Mouse (Mus musculus): ENCODE results near the gene Olfr147. TPM values are rescaled to one million over a fixed set of nuclear protein-coding genes. Genes with fewer than 3 reads are reported as not detected.
"Not testable (repeated sequence)": the region's sequence is repeated elsewhere in the genome, so short reads cannot be mapped to it uniquely, and the experiment has no call there.

Olfr147 gene
- not detected in 2 replicates for polyA plus RNA-seq (2015; fragmentation: Nextera tagmentation; extraction: Ambion mirVana)

DNA sequence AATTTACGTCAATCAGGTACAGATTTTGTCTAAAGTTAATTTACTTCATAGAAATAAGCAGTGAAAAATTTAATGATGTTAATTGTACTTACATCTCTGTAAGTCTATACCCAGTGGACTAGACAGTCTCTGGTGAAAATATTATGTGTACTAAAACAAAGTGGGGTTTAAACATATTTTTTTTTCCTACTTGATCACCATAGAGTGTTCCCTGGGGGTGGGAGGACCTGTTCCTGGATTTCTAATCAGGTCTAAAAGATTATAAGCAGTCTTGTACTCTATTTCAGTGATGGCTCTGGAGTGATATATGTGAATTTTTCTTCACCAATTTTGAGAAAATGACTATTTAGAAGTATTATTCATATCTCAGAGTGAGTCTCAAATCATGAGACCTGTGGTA, at the start of gene Olfr147:
Gene Olfr147, plus strand, starts transcription at position 301 of the 400 bp plus-strand sequence.
- no peaks in the 10 kb centered on the region for H3K27me3 ChIP-seq (ENCODE audit: control insufficient read depth, insufficient read depth, low read depth, low read length)
- no peak within 1 kb of the TSS for H3K4me3 ChIP-seq (ENCODE audit: low read depth, low read length)
- H3K9ac ChIP-seq (ENCODE audit: low read depth, low read length), result no peak within 1 kb of the TSS
- H3K9me3 ChIP-seq (replicated peaks; ENCODE audit: control insufficient read depth, low read length, poor library complexity, severe bottlenecking), result no peaks in the 10 kb centered on the region
- no peak for ATAC-seq
- H3K4me2 ChIP-seq (ENCODE audit: low read length), result no peak within 1 kb of the TSS
- H3K36me3 ChIP-seq (ENCODE audit: control insufficient read depth, insufficient read depth, low read length), result no peaks in the 10 kb centered on the region
- no peaks in the 10 kb centered on the region for H3K4me1 ChIP-seq (ENCODE audit: control insufficient read depth, insufficient read depth, low read length)
- WGBS, result 89% methylated on average over 1 of the region's 1 CpGs
- H3K27ac ChIP-seq (ENCODE audit: low read length), result no peak within 1 kb of the TSS

GRCm38 (mm10) chr9:38366596-38366995, 34.9 kb upstream of the Olfr147 start, which contains the start of gene Olfr250:
TSS of gene Olfr250 (plus strand) at chr9:38366896.
- no peaks in the 10 kb centered on the region for H3K4me1 ChIP-seq (ENCODE audit: control insufficient read depth, insufficient read depth, low read length)
- no peak for ATAC-seq
- 75% methylated on average over 2 of the region's 2 CpGs for WGBS
- H3K4me3 ChIP-seq (ENCODE audit: low read depth, low read length), result no peak within 1 kb of the TSS
- no peak within 1 kb of the TSS for H3K9ac ChIP-seq (ENCODE audit: low read depth, low read length)
- H3K27ac ChIP-seq (ENCODE audit: low read length), result no peak within 1 kb of the TSS
- H3K4me2 ChIP-seq (ENCODE audit: low read length), result no peak within 1 kb of the TSS
- H3K36me3 ChIP-seq (ENCODE audit: control insufficient read depth, insufficient read depth, low read length), result no peaks in the 10 kb centered on the region
- H3K27me3 ChIP-seq (ENCODE audit: control insufficient read depth, insufficient read depth, low read depth, low read length), result no peaks in the 10 kb centered on the region
- no peaks in the 10 kb centered on the region for H3K9me3 ChIP-seq (replicated peaks; ENCODE audit: control insufficient read depth, low read length, poor library complexity, severe bottlenecking)

DNA sequence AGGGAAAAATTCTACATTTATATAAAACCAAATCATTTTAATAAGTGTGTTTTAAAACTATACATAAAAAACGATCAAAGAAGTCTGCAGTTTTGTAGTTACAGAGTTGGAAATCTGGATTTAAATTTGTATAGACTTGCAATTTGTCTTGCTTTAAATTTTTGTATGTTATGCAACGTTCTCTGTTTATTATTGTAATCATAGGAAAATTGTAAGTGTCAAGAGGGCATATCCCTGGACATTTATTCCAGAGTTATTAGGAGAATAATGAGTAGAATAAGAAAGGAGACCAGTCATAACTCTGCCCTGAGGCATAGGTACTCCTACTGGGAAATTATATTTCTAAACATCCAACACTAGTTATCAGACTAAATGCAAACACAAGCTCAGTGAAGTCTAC, 24.7 kb upstream of the Olfr147 start, which contains the start of gene Olfr251:
Gene Olfr251, plus strand, starts transcription at position 301 of the 400 bp plus-strand sequence.
- 0 out of 2 replicates have a peak, but pooled peaks cover 2% of the 10 kb centered on the region for H3K9me3 ChIP-seq (replicated peaks; ENCODE audit: control insufficient read depth, low read length, poor library complexity, severe bottlenecking)
- no peak for ATAC-seq
- no peaks in the 10 kb centered on the region for H3K4me1 ChIP-seq (ENCODE audit: control insufficient read depth, insufficient read depth, low read length)
- no peak within 1 kb of the TSS for H3K9ac ChIP-seq (ENCODE audit: low read depth, low read length)
- H3K27ac ChIP-seq (ENCODE audit: low read length), result no peak within 1 kb of the TSS
- no peak within 1 kb of the TSS for H3K4me2 ChIP-seq (ENCODE audit: low read length)
- H3K4me3 ChIP-seq (ENCODE audit: low read depth, low read length), result no peak within 1 kb of the TSS
- H3K27me3 ChIP-seq (ENCODE audit: control insufficient read depth, insufficient read depth, low read depth, low read length), result no peaks in the 10 kb centered on the region
- H3K36me3 ChIP-seq (ENCODE audit: control insufficient read depth, insufficient read depth, low read length), result no peaks in the 10 kb centered on the region
- 73% methylated on average over 2 of the region's 2 CpGs for WGBS

DNA sequence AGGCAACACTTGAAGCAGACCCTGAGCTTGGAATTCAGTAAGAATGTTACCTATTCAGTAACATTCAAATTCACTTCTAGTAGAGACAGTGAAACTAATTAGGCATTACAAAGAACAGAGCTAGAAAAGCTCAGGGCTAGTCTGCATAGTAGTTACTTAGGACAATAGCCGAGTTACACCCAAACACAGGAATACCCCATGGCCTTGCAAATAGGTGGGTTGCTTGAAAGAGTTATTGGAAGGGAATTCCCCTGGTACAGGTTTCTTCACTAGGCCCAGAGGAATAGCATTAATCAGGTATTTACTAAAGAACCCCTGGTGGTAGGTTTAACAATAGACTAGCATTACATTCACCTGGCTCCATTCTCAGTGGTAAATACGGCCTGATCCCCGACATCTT, 6.0 kb downstream of the Olfr147 start:
- not testable (repeated sequence) for H3K36me3 ChIP-seq (ENCODE audit: control insufficient read depth, insufficient read depth, low read length); H3K9ac ChIP-seq (ENCODE audit: low read depth, low read length); H3K4me3 ChIP-seq (ENCODE audit: low read depth, low read length); H3K27ac ChIP-seq (ENCODE audit: low read length); H3K27me3 ChIP-seq (ENCODE audit: control insufficient read depth, insufficient read depth, low read depth, low read length); H3K4me2 ChIP-seq (ENCODE audit: low read length); H3K9me3 ChIP-seq (replicated peaks; ENCODE audit: control insufficient read depth, low read length, poor library complexity, severe bottlenecking); H3K4me1 ChIP-seq (ENCODE audit: control insufficient read depth, insufficient read depth, low read length); ATAC-seq
- WGBS, result 96% methylated on average over 3 of the region's 3 CpGs

GRCm38 (mm10) chr9:38413502-38413901, 12.0 kb downstream of the Olfr147 start:
- not testable (repeated sequence) for H3K27me3 ChIP-seq (ENCODE audit: control insufficient read depth, insufficient read depth, low read depth, low read length); H3K4me1 ChIP-seq (ENCODE audit: control insufficient read depth, insufficient read depth, low read length); H3K9me3 ChIP-seq (replicated peaks; ENCODE audit: control insufficient read depth, low read length, poor library complexity, severe bottlenecking); ATAC-seq; H3K36me3 ChIP-seq (ENCODE audit: control insufficient read depth, insufficient read depth, low read length); H3K4me3 ChIP-seq (ENCODE audit: low read depth, low read length); H3K27ac ChIP-seq (ENCODE audit: low read length); H3K9ac ChIP-seq (ENCODE audit: low read depth, low read length); H3K4me2 ChIP-seq (ENCODE audit: low read length)
- WGBS, result 95% methylated on average over 14 of the region's 14 CpGs

GRCm38 (mm10) chr9:38423801-38424200, 22.3 kb downstream of the Olfr147 start:
- no peaks in the 10 kb centered on the region for H3K36me3 ChIP-seq (ENCODE audit: control insufficient read depth, insufficient read depth, low read length)
- no peaks in the 10 kb centered on the region for H3K4me1 ChIP-seq (ENCODE audit: control insufficient read depth, insufficient read depth, low read length)
- ATAC-seq, result no peak
- H3K9me3 ChIP-seq (replicated peaks; ENCODE audit: control insufficient read depth, low read length, poor library complexity, severe bottlenecking), result no peaks in the 10 kb centered on the region
- no peak overlapping the region for H3K9ac ChIP-seq (ENCODE audit: low read depth, low read length)
- no peak overlapping the region for H3K4me2 ChIP-seq (ENCODE audit: low read length)
- no peak overlapping the region for H3K27ac ChIP-seq (ENCODE audit: low read length)
- no peak overlapping the region for H3K4me3 ChIP-seq (ENCODE audit: low read depth, low read length)
- no peaks in the 10 kb centered on the region for H3K27me3 ChIP-seq (ENCODE audit: control insufficient read depth, insufficient read depth, low read depth, low read length)

- Histone ChIP-seq H3K4me2 (ENCODE audit: low read length) (no peak overlapping the region), H3K4me3 (ENCODE audit: low read depth, low read length) (no peak overlapping the region), H3K9ac (ENCODE audit: low read depth, low read length) (no peak overlapping the region), H3K27me3 (ENCODE audit: control insufficient read depth, insufficient read depth, low read depth, low read length) (no peaks in the 10 kb centered on the region), H3K27ac (ENCODE audit: low read length) (no peak overlapping the region), H3K36me3 (ENCODE audit: control insufficient read depth, insufficient read depth, low read length) (no peaks in the 10 kb centered on the region), H3K4me1 (ENCODE audit: control insufficient read depth, insufficient read depth, low read length) (no peaks in the 10 kb centered on the region), H3K9me3 (replicated peaks; ENCODE audit: control insufficient read depth, low read length, poor library complexity, severe bottlenecking) (no peaks in the 10 kb centered on the region)
- WGBS, result 63% methylated on average over 1 of the region's 1 CpGs
- no peak for ATAC-seq
Measured at GRCm38 (mm10) chr9:38427026-38427425, 25.5 kb downstream of the Olfr147 start.

- H3K36me3 ChIP-seq (ENCODE audit: control insufficient read depth, insufficient read depth, low read length), result no peaks in the 10 kb centered on the region
- H3K4me2 ChIP-seq (ENCODE audit: low read length), result no peak within 1 kb of the TSS
- WGBS, result 90% methylated on average over 1 of the region's 1 CpGs
- no peak within 1 kb of the TSS for H3K9ac ChIP-seq (ENCODE audit: low read depth, low read length)
- no peaks in the 10 kb centered on the region for H3K27me3 ChIP-seq (ENCODE audit: control insufficient read depth, insufficient read depth, low read depth, low read length)
- H3K4me3 ChIP-seq (ENCODE audit: low read depth, low read length), result no peak within 1 kb of the TSS
- H3K27ac ChIP-seq (ENCODE audit: low read length), result no peak within 1 kb of the TSS
- ATAC-seq, result no peak
- H3K9me3 ChIP-seq (replicated peaks; ENCODE audit: control insufficient read depth, low read length, poor library complexity, severe bottlenecking), result no peaks in the 10 kb centered on the region
- H3K4me1 ChIP-seq (ENCODE audit: control insufficient read depth, insufficient read depth, low read length), result no peaks in the 10 kb centered on the region
Measured at GRCm38 (mm10) chr9:38429155-38429554, 27.7 kb downstream of the Olfr147 start, which contains the start of gene Olfr901. TSS of gene Olfr901 (plus strand) at chr9:38429455.

GRCm38 (mm10) chr9:38447352-38447751, 45.9 kb downstream of the Olfr147 start, which contains the start of gene Olfr902:
TSS of gene Olfr902 (plus strand) at chr9:38447652.
- Histone ChIP-seq H3K4me3 (ENCODE audit: low read depth, low read length) (no peak within 1 kb of the TSS), H3K27ac (ENCODE audit: low read length) (no peak within 1 kb of the TSS), H3K9me3 (replicated peaks; ENCODE audit: control insufficient read depth, low read length, poor library complexity, severe bottlenecking) (no peaks in the 10 kb centered on the region), H3K27me3 (ENCODE audit: control insufficient read depth, insufficient read depth, low read depth, low read length) (no peaks in the 10 kb centered on the region), H3K36me3 (ENCODE audit: control insufficient read depth, insufficient read depth, low read length) (no peaks in the 10 kb centered on the region), H3K9ac (ENCODE audit: low read depth, low read length) (no peak within 1 kb of the TSS), H3K4me2 (ENCODE audit: low read length) (no peak within 1 kb of the TSS), H3K4me1 (ENCODE audit: control insufficient read depth, insufficient read depth, low read length) (no peaks in the 10 kb centered on the region)
- no peak for ATAC-seq
- WGBS, result 90% methylated on average over 5 of the region's 5 CpGs
